Mouse (Mus musculus) lung, adult 2 months (tissue): ENCODE results near the gene Atg7.

Experiments
- CTCF ChIP-seq: fragments of 200-500 bp; IDR thresholded peaks from 2 replicates; pipeline ENCODE4 v1.5.1; 2011; ENCODE audit warnings: mild to moderate bottlenecking, low read length, control low read depth; ENCODE audit not compliant: insufficient read depth
- POLR2A ChIP-seq: fragments of 200-500 bp; IDR thresholded peaks from 2 replicates; pipeline ENCODE4 v1.6.1; 2011; ENCODE audit warnings: low read depth, mild to moderate bottlenecking, control low read depth, low read length, borderline replicate concordance; ENCODE audit errors: extremely low read depth

DNA sequence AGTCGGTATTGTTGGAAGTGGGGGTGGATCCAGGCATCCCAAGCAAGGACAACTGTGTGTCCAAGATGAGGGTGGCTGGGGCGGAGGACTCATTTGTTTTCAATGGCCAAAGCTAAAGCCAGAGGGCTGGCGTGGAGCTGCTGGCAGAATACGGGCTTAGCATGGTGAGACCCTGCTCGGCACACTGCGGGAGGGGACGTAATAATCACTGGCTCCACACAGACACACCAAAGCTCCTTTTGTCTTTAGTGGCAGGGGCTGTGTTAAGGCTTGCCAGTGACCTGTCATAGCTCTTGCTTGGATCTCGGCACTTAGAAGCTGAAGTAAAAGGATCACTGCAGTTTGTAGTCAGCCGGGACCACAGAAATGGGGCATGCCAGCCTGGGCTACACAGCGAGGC is 257.3 kb downstream of the Atg7 start:
- TF ChIP-seq CTCF (no peak), POLR2A (no peak)
